Mouse (Mus musculus): ENCODE results near the gene Lrba. TPM values are rescaled to one million over a fixed set of nuclear protein-coding genes. Genes with fewer than 3 reads are reported as not detected.
A peak's percentile ranks its signal among the peaks of the same experiment; 100 is the strongest.

The Lrba gene
- total and polyA plus RNA-seq, 3 experiments: 12.3 to 22.6 (median 13.8) TPM

DNA sequence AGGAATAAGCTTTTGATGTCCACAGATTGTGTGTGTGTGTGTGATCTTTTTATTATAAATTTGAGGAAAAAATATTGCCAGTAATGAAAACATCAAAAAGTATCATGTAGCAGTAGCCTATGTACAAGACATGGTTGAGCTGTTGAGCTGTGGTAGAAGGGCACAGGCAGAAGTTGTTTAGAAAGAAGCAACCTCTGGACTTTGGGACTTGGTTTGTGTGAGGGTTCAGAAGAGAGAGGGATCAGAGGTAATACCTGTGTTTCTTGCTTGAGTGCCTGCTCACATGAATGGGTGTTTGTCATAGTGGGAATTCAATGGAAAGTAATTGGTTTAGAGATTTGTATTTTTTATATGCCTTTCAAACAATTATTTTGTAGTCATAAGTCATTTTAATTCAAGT is 276.1 kb downstream of the Lrba start:
- no peaks in the 10 kb centered on the region for H3K4me1 ChIP-seq (ENCODE audit: control insufficient read depth in 1 of 2, insufficient read depth in 2 of 2)
- H3K79me2 ChIP-seq (replicated peaks; ENCODE audit: control insufficient read depth, extremely low read depth, insufficient read depth, poor library complexity, severe bottlenecking): no peaks in the 10 kb centered on the region
- H3K9me3 ChIP-seq (replicated peaks; ENCODE audit: low read length): no peaks in the 10 kb centered on the region
- no peak overlapping the region for H3K9ac ChIP-seq (ENCODE audit: insufficient read depth, low read depth)
- H3K4me3 ChIP-seq (replicated peaks in 1 of 3; ENCODE audit: low read depth in 2 of 3, low read length in 2 of 3, poor library complexity in 1 of 3): no peak overlapping the region
- no peak overlapping the region for H3K4me2 ChIP-seq (ENCODE audit: insufficient read depth, low read depth, poor library complexity, severe bottlenecking)
- in situ Hi-C loops (cut with MboI; ENCODE audit: low pct_ligation_motif_present, low pct_unique_long_range_greater_than_20kb, low sequenced_read_pairs): no loop called here
- no peaks in the 10 kb centered on the region for H3K27me3 ChIP-seq (replicated peaks)
- no peak overlapping the region for H3K27ac ChIP-seq (ENCODE audit: insufficient read depth, low read depth)
- dilution Hi-C loops (cut with MboI; ENCODE audit: extremely low pct_ligation_motif_present, extremely low pct_unique_long_range_greater_than_20kb, low sequenced_read_pairs): no loop called here
- DNase-seq (ENCODE audit: extremely low read depth): no peak
- TF ChIP-seq GABPA (IDR thresholded peaks at IDR 0.05; ENCODE audit: insufficient replicate concordance, low read depth, low read length): no peak
- no peak for TF ChIP-seq MXI1 (IDR thresholded peaks at IDR 0.05; ENCODE audit: low read depth, low read length)
- TF ChIP-seq NRF1 (IDR thresholded peaks at IDR 0.05; ENCODE audit: low read depth, low read length): no peak
- TF ChIP-seq TCF12 (IDR thresholded peaks at IDR 0.05; ENCODE audit: low read depth, low read length): no peak
- no peak for TF ChIP-seq ZKSCAN1 (IDR thresholded peaks at IDR 0.05; ENCODE audit: borderline replicate concordance, low read depth, low read length)
- no peak for TF ChIP-seq EP300 (IDR thresholded peaks at IDR 0.05; ENCODE audit: low read length)
- TF ChIP-seq CTCF (conservative IDR thresholded peaks at IDR 0.05 in 1 of 2, IDR thresholded peaks at IDR 0.05 in 1 of 2; ENCODE audit: low read depth in 2 of 2, low read length in 2 of 2): no peak
- TF ChIP-seq POLR2AphosphoS2 (IDR thresholded peaks at IDR 0.05; ENCODE audit: low read depth, low read length): no peak
- no peaks in the 10 kb centered on the region for H3K36me3 ChIP-seq (replicated peaks in 1 of 2; ENCODE audit: control insufficient read depth in 1 of 2, insufficient read depth in 1 of 2, low read length in 1 of 2)

DNA sequence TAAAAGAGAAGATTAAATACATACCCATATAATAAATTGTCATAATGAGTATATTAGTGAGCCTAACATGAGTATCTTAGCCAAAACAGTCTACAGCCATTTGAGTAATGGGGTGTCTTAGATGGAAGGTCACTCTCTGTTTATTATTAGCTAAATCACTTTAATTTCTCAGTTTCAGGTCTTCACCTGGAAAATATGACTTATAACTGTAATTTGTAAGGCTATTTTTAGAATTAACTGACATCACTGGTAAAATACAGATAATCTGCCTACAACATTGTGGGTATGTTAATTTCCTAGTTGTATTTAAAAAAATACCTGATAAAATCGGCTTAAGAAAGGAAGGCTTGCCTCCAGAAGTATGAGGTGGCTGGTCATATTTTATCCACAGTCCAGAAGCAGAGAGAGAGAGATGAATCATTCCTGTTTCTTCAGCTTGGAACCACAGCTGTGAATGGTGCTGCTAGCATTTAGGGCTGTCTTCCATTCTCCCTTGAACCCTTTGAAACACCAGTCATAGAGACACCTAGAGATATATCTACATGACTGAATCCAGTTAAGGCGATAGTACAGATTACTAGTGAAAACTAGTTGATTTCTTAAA is 294.1 kb downstream of the Lrba start:
- dilution Hi-C loops (cut with MboI; ENCODE audit: extremely low pct_ligation_motif_present, extremely low pct_unique_long_range_greater_than_20kb, low sequenced_read_pairs): no loop called here
- Histone ChIP-seq H3K36me3 (replicated peaks in 1 of 2; ENCODE audit: control insufficient read depth in 1 of 2, insufficient read depth in 1 of 2, low read length in 1 of 2) (no peaks in the 10 kb centered on the region), H3K27ac (ENCODE audit: insufficient read depth, low read depth) (no peak overlapping the region), H3K9ac (ENCODE audit: insufficient read depth, low read depth) (no peak overlapping the region), H3K27me3 (replicated peaks) (no peaks in the 10 kb centered on the region), H3K79me2 (replicated peaks; ENCODE audit: control insufficient read depth, extremely low read depth, insufficient read depth, poor library complexity, severe bottlenecking) (no peaks in the 10 kb centered on the region), H3K9me3 (replicated peaks; ENCODE audit: low read length) (no peaks in the 10 kb centered on the region), H3K4me2 (ENCODE audit: insufficient read depth, low read depth, poor library complexity, severe bottlenecking) (no peak overlapping the region), H3K4me1 (ENCODE audit: control insufficient read depth in 1 of 2, insufficient read depth in 2 of 2) (peaks cover 5 to 27% of the 10 kb centered on the region in 2 experiments; a peak in 3 of 4 replicates), H3K4me3 (replicated peaks in 1 of 3; ENCODE audit: low read depth in 2 of 3, low read length in 2 of 3, poor library complexity in 1 of 3) (no peak overlapping the region)
- peak; percentile 29 for DNase-seq (ENCODE audit: extremely low read depth)
- in situ Hi-C loops (cut with MboI; ENCODE audit: low pct_ligation_motif_present, low pct_unique_long_range_greater_than_20kb, low sequenced_read_pairs): no loop called here
- TF ChIP-seq SIN3A (IDR thresholded peaks at IDR 0.05; ENCODE audit: low read length) (no peak), ELF1 (IDR thresholded peaks at IDR 0.05; ENCODE audit: low read depth, low read length) (no peak), PAX5 (IDR thresholded peaks at IDR 0.05; ENCODE audit: low read length) (no peak), MAFK (IDR thresholded peaks at IDR 0.05; ENCODE audit: insufficient replicate concordance, low read length) (no peak), EP300 (IDR thresholded peaks at IDR 0.05; ENCODE audit: low read length) (peak; percentile 56; the same call in 1 of the 2 replicates), JUND (conservative IDR thresholded peaks at IDR 0.05; ENCODE audit: low read depth, low read length) (peak; percentile 91), ZKSCAN1 (IDR thresholded peaks at IDR 0.05; ENCODE audit: borderline replicate concordance, low read depth, low read length) (no peak), MAZ (IDR thresholded peaks at IDR 0.05; ENCODE audit: low read depth, low read length) (no peak), E2F4 (IDR thresholded peaks at IDR 0.05; ENCODE audit: insufficient replicate concordance, low read depth, low read length) (no peak), TCF12 (IDR thresholded peaks at IDR 0.05; ENCODE audit: low read depth, low read length) (no peak), JUN (IDR thresholded peaks at IDR 0.05; ENCODE audit: insufficient read depth, low read depth, low read length) (peak; percentile 92), CHD1 (IDR thresholded peaks at IDR 0.05; ENCODE audit: low read depth, low read length) (no peak), KAT2A (IDR thresholded peaks at IDR 0.05; ENCODE audit: insufficient replicate concordance, low read length) (no peak), USF2 (conservative IDR thresholded peaks at IDR 0.05; ENCODE audit: low read depth, low read length) (no peak), ZC3H11A (IDR thresholded peaks at IDR 0.05; ENCODE audit: low read depth, low read length) (no peak), RCOR1 (conservative IDR thresholded peaks at IDR 0.05; ENCODE audit: low read depth, low read length) (no peak), ETS1 (conservative IDR thresholded peaks at IDR 0.05; ENCODE audit: low read depth, low read length) (peak; percentile 39; the same call in 1 of the 2 replicates), POLR2AphosphoS2 (IDR thresholded peaks at IDR 0.05; ENCODE audit: low read depth, low read length) (no peak), ZNF384 (IDR thresholded peaks at IDR 0.05; ENCODE audit: low read depth, low read length) (0 out of 2 replicates have a peak, but pooled peaks have one; percentile 5), MEF2A (IDR thresholded peaks at IDR 0.05; ENCODE audit: borderline replicate concordance, low read depth, low read length) (peak; percentile 83), UBTF (IDR thresholded peaks at IDR 0.05; ENCODE audit: low read depth, low read length) (no peak), POLR2A (IDR thresholded peaks at IDR 0.05; ENCODE audit: low read depth, low read length) (no peak), IRF4 (IDR thresholded peaks at IDR 0.05; ENCODE audit: low read depth, low read length) (0 out of 2 replicates have a peak, but pooled peaks have one; percentile 61), USF1 (IDR thresholded peaks at IDR 0.05; ENCODE audit: low read depth, low read length) (no peak), TBP (conservative IDR thresholded peaks at IDR 0.05; ENCODE audit: low read depth, low read length) (no peak), ZMIZ1 (IDR thresholded peaks at IDR 0.05; ENCODE audit: low read depth, low read length) (no peak), NELFE (IDR thresholded peaks at IDR 0.05; ENCODE audit: low read depth, low read length) (no peak), BHLHE40 (IDR thresholded peaks at IDR 0.05; ENCODE audit: low read depth, low read length) (no peak)

Data from CH12.LX (cell line).